Mouse (Mus musculus) forebrain, embryonic 14.5 days (tissue): ENCODE measurements at regions not wholly inside any gene's neighbourhood (a gene's known extent, or its start where the extent isn't known, plus 50 kb on each side); places are given as distances from the start of the nearest gene placed in this dataset.
"Not testable (repeated sequence)": the region's sequence is repeated elsewhere in the genome, so short reads cannot be mapped to it uniquely, and the experiment has no call there.

Experiments
- ATAC-seq: fragments of 200-750 bp; cut with Nextera tagmentation; 2 replicates; pipeline ENCODE4 v1.8.0; 2017; ENCODE audit warnings: mild to moderate bottlenecking, moderate library complexity
- DNase-seq: peaks from one replicate; pipeline ENCODE4 v3.0.0-alpha.2; 2015; ENCODE audit warnings: low spot score
- H3K27ac ChIP-seq: fragments of 300-500 bp; sonication (generic); 2 replicates; pipeline ENCODE4 v1.5.1; 2014; ENCODE audit warnings: low read depth, mild to moderate bottlenecking, control low read depth, low read length, moderate library complexity
- H3K27me3 ChIP-seq: fragments of 300-500 bp; sonication (generic); replicated peaks from 2 replicates; pipeline ENCODE4 v1.6.1; 2014; ENCODE audit warnings: low read length, control low read depth, mixed read lengths; ENCODE audit not compliant: control insufficient read depth, insufficient read depth
- H3K36me3 ChIP-seq: fragments of 300-500 bp; sonication (generic); 2 replicates; pipeline ENCODE4 v1.6.1; 2014; ENCODE audit warnings: low read length, control low read depth; ENCODE audit not compliant: control insufficient read depth, insufficient read depth
- H3K4me1 ChIP-seq: fragments of 300-500 bp; sonication (generic); 2 replicates; pipeline ENCODE4 v1.6.1; 2014; ENCODE audit warnings: antibody characterized with exemption, low read length, control low read depth; ENCODE audit not compliant: control insufficient read depth, insufficient read depth
- H3K4me2 ChIP-seq: fragments of 300-500 bp; sonication (generic); 2 replicates; pipeline ENCODE4 v1.6.1; 2014; ENCODE audit warnings: mild to moderate bottlenecking, control low read depth, low read length
- H3K4me3 ChIP-seq: fragments of 300-500 bp; sonication (generic); 2 replicates; pipeline ENCODE4 v1.5.1; 2014; ENCODE audit warnings: low read depth, low read length, control low read depth
- H3K9ac ChIP-seq: fragments of 300-500 bp; sonication (generic); 2 replicates; pipeline ENCODE4 v1.6.1; 2014; ENCODE audit warnings: mild to moderate bottlenecking, low read length, control low read depth, moderate library complexity
- H3K9me3 ChIP-seq: fragments of 300-500 bp; sonication (generic); replicated peaks from 2 replicates; pipeline ENCODE4 v1.6.1; 2016; ENCODE audit warnings: low read length, control low read depth, mixed read lengths; ENCODE audit not compliant: control insufficient read depth
- WGBS: fragments of 180-500 bp; shearing (Covaris S2); extraction: QIAGEN DNeasy Blood & Tissue Kit; methylation state at CpG from one replicate; pipeline ENCODE4 v1.1.7; 2014; 5-methylcytosine and 5-hydroxymethylcytosine counted together

DNA sequence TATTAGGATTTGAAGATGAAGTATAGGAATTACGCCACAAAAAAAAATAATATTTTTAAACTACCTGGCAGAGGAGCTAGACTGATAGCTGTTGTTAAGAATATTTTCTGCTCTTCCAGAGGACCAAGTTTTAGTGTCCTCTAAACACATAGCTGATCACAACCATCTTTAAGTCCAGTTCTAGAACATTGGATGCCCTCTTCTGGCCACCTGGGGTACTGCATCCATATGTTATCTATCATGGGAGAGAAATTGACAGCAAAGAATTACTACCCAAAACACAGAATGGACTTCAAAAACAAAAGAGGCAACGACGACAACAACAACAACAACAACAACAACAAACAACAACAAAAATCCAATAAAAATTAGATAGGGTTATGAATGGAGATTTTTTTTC, 71.0 kb upstream of the Prl4a1 start:
- ATAC-seq (no peak), DNase-seq (peak; percentile 22)
- no peak overlapping the region for H3K4me2 ChIP-seq
- H3K27me3 ChIP-seq: no peaks in the 10 kb centered on the region
- no peaks in the 10 kb centered on the region for H3K36me3 ChIP-seq
- H3K9me3 ChIP-seq: no peaks in the 10 kb centered on the region
- H3K4me3 ChIP-seq: no peak overlapping the region
- no peaks in the 10 kb centered on the region for H3K4me1 ChIP-seq
- H3K9ac ChIP-seq: no peak overlapping the region
- WGBS: 57% methylated on average over 3 of the region's 3 CpGs
- H3K27ac ChIP-seq: no peak overlapping the region

DNA sequence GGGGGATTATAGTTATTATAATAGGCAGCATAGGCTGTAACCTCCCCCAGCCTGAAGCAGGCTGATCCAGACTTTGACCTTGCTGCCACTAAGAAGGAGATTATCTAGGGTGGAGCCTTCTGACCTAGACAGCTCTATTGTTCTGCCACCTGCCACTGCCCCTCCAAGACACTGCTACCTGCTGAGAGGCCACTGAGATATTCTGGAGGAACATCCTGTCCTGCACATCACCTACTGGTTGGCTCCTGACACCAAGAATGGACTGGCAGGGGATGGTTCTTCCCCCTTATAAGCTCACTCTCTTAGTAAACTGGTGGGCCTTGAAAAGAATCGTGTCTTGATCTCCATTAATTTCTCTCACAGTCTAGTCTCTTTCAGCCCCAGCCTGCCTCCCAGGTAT, 55.6 kb upstream of the Prl4a1 start:
- H3K4me2 ChIP-seq, H3K4me3 ChIP-seq, H3K36me3 ChIP-seq, H3K4me1 ChIP-seq, H3K9ac ChIP-seq, ATAC-seq, H3K27me3 ChIP-seq, H3K27ac ChIP-seq, H3K9me3 ChIP-seq, DNase-seq: not testable (repeated sequence)
- 69% methylated on average over 1 of the region's 1 CpGs for WGBS

DNA sequence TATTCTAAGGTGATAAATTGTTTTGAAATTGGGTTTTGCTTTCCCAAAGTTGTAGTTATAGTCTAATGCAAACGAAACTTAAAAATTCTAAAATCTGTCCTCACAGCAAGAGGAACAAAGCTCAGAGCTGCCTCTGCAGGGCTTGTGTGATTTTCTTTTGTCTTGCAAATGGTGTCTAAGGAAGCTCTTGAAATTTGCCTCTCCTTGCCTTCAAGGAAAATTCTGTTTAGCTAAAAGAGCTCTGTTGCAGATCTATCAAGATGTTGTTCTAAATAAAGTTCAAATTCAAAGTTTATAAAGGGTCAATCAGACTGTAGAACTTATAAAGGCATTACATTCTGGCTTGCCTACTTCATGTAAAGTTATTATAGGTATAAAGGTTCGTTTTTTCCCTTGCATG, 53.6 kb upstream of the Prl4a1 start:
- not testable (repeated sequence) for H3K36me3 ChIP-seq, H3K9me3 ChIP-seq, H3K4me1 ChIP-seq, H3K27me3 ChIP-seq, ATAC-seq, DNase-seq, H3K4me3 ChIP-seq, H3K4me2 ChIP-seq, H3K27ac ChIP-seq, H3K9ac ChIP-seq
- WGBS: 86% methylated on average over 2 of the region's 2 CpGs

DNA sequence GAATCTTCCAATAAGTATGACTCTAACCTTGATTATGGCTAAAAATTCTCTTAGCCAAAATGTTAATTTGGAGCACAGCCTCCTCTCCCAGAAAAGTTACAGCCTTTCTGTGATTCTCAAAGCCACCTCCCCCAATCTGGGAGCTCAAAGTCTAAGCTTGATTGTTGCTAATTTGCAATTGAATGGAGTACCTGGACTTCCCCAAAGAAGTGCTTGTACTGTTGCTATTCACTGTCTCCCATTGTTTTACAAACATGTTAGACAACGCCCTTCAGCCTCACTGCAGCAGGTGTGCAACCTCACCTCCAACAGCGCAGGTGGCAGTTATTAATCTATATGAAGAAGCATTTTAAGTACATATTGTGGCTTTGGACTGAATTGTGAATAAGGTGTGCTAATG, 50.0 kb upstream of the Prl4a1 start:
- not testable (repeated sequence) for H3K4me2 ChIP-seq, DNase-seq, H3K4me3 ChIP-seq, ATAC-seq, H3K27me3 ChIP-seq, H3K36me3 ChIP-seq, H3K4me1 ChIP-seq, H3K9ac ChIP-seq, H3K27ac ChIP-seq, H3K9me3 ChIP-seq
- WGBS: 83% methylated on average over 2 of the region's 2 CpGs
